Mouse (Mus musculus) hindbrain, embryonic 14.5 days (tissue): Measurements from ENCODE around the gene Nckap5. TPM values are rescaled to one million over a fixed set of nuclear protein-coding genes. Genes with fewer than 3 reads are reported as not detected.

ENCODE experiments used
- ATAC-seq: fragments of 200-750 bp; cut with Nextera tagmentation; 2 replicates; pipeline ENCODE4 v1.8.0; 2017; ENCODE audit warnings: moderate number of reproducible peaks, mild to moderate bottlenecking, moderate TSS enrichment, moderate library complexity; ENCODE audit not compliant: low FRiP score
- DNase-seq: peaks from one replicate; pipeline ENCODE4 v3.0.0-alpha.2; 2015; ENCODE audit warnings: low spot score
- H3K27ac ChIP-seq: fragments of 300-500 bp; sonication (generic); 2 replicates; pipeline ENCODE4 v1.5.1; 2014; ENCODE audit warnings: mild to moderate bottlenecking, moderate library complexity
- H3K27me3 ChIP-seq: fragments of 300-500 bp; sonication (generic); 2 replicates; pipeline ENCODE4 v1.6.1; 2014; ENCODE audit warnings: mild to moderate bottlenecking, low read length, mixed read lengths; ENCODE audit not compliant: control insufficient read depth, insufficient read depth
- H3K36me3 ChIP-seq: fragments of 300-500 bp; sonication (generic); replicated peaks from 2 replicates; pipeline ENCODE4 v1.6.1; 2014; ENCODE audit not compliant: control insufficient read depth, insufficient read depth
- H3K4me1 ChIP-seq: fragments of 300-500 bp; sonication (generic); replicated peaks from 2 replicates; pipeline ENCODE4 v1.6.1; 2014; ENCODE audit warnings: antibody characterized with exemption, low read length, mixed read lengths; ENCODE audit not compliant: control insufficient read depth, insufficient read depth
- H3K4me2 ChIP-seq: fragments of 300-500 bp; sonication (generic); replicated peaks from 2 replicates; pipeline ENCODE4 v1.6.1; 2014; ENCODE audit warnings: mild to moderate bottlenecking, moderate library complexity
- H3K4me3 ChIP-seq: fragments of 300-500 bp; sonication (generic); replicated peaks from 2 replicates; pipeline ENCODE4 v1.5.1; 2014; ENCODE audit warnings: mild to moderate bottlenecking, low read length
- H3K9ac ChIP-seq: fragments of 300-500 bp; sonication (generic); 2 replicates; pipeline ENCODE4 v1.6.1; 2014
- H3K9me3 ChIP-seq: fragments of 300-500 bp; sonication (generic); 2 replicates; pipeline ENCODE4 v1.6.1; 2016; ENCODE audit warnings: low read length; ENCODE audit not compliant: control insufficient read depth
- WGBS: fragments of 180-500 bp; shearing (Covaris S2); extraction: QIAGEN DNeasy Blood & Tissue Kit; methylation state at CpG from one replicate; pipeline ENCODE4 v1.1.7; 2014; 5-methylcytosine and 5-hydroxymethylcytosine counted together
- polyA plus RNA-seq: library from polyadenylated mRNA; unstranded; fragments of >200 nt; fragmentation: Nextera tagmentation; extraction: Ambion mirVana; gene quantifications from 2 replicates; pipeline ENCODE4 v1.2.1, GENCODE M21; 2014

Gene Nckap5
- polyA plus RNA-seq: 12.5 and 14.1 TPM in 2 replicates

- 1% methylated on average over 35 of the region's 35 CpGs for WGBS
- Histone ChIP-seq H3K4me2 (peak within 1 kb of the TSS; percentile 66), H3K27me3 (peaks cover 33% of the 10 kb centered on the region; the same call in 1 of the 2 replicates), H3K9me3 (no peaks in the 10 kb centered on the region), H3K9ac (peak within 1 kb of the TSS; percentile 42), H3K4me3 (peak within 1 kb of the TSS; percentile 31), H3K36me3 (no peaks in the 10 kb centered on the region), H3K4me1 (peaks cover 19% of the 10 kb centered on the region), H3K27ac (peak within 1 kb of the TSS; percentile 85)
- DNase-seq (peak; percentile 79), ATAC-seq (peak; percentile 84)
Measured at GRCm38 (mm10) chr1:126830031-126830927, at the start of gene Nckap5. Nckap5 (minus strand) TSS chr1:126830799.

DNA sequence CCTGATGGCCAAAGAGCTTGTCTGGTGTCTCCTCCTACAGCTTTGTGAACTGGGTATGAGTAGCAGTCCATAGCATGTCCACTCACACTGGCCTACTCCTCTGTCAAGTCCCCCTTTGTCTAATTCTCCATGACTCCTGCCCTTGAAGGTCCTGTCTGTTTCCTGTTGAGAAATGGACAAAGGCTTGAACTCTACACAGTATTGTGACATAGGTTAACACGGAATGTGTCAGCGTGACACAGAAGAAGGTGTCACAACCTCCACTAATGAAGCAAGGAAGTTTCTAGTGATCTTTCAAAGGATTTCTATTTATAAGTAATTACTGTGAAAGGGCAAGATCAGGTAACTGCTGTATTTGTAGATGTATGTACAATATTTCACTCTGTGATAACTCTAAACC is 46.9 kb upstream of the Nckap5 start:
- no peak for DNase-seq
- H3K27me3 ChIP-seq: no peaks in the 10 kb centered on the region
- H3K4me1 ChIP-seq: no peaks in the 10 kb centered on the region
- H3K9me3 ChIP-seq: no peaks in the 10 kb centered on the region
- H3K36me3 ChIP-seq: no peaks in the 10 kb centered on the region
- WGBS: 93% methylated on average over 2 of the region's 2 CpGs
- no peak overlapping the region for H3K4me2 ChIP-seq
- H3K27ac ChIP-seq: no peak overlapping the region
- ATAC-seq: no peak
- no peak overlapping the region for H3K4me3 ChIP-seq
- H3K9ac ChIP-seq: no peak overlapping the region

GRCm38 (mm10) chr1:126868372-126868771 is 37.8 kb upstream of the Nckap5 start:
- Histone ChIP-seq H3K9me3 (no peaks in the 10 kb centered on the region), H3K27me3 (no peaks in the 10 kb centered on the region), H3K9ac (no peak overlapping the region), H3K36me3 (no peaks in the 10 kb centered on the region), H3K4me3 (no peak overlapping the region), H3K4me2 (no peak overlapping the region), H3K4me1 (no peaks in the 10 kb centered on the region), H3K27ac (no peak overlapping the region)
- 94% methylated on average over 9 of the region's 9 CpGs for WGBS
- no peak for ATAC-seq
- DNase-seq: no peak

- Histone ChIP-seq H3K4me3 (no peak overlapping the region), H3K27ac (no peak overlapping the region), H3K4me1 (no peaks in the 10 kb centered on the region), H3K9me3 (no peaks in the 10 kb centered on the region), H3K9ac (no peak overlapping the region), H3K36me3 (no peaks in the 10 kb centered on the region), H3K4me2 (no peak overlapping the region), H3K27me3 (no peaks in the 10 kb centered on the region)
- DNase-seq (no peak), ATAC-seq (no peak)
- WGBS: 80% methylated on average over 5 of the region's 5 CpGs
Measured at GRCm38 (mm10) chr1:126867912-126868311, 37.3 kb upstream of the Nckap5 start.

GRCm38 (mm10) chr1:126865591-126866086 is 35.0 kb upstream of the Nckap5 start:
- H3K4me3 ChIP-seq: no peak overlapping the region
- DNase-seq (peak; percentile 55), ATAC-seq (peak; percentile 86)
- 3% methylated on average over 7 of the region's 7 CpGs for WGBS
- no peaks in the 10 kb centered on the region for H3K27me3 ChIP-seq
- H3K4me2 ChIP-seq: no peak overlapping the region
- H3K4me1 ChIP-seq: no peaks in the 10 kb centered on the region
- H3K9me3 ChIP-seq: no peaks in the 10 kb centered on the region
- no peak overlapping the region for H3K9ac ChIP-seq
- H3K36me3 ChIP-seq: no peaks in the 10 kb centered on the region
- H3K27ac ChIP-seq: peak overlapping the region; percentile 15; the same call in 1 of the 2 replicates

- Histone ChIP-seq H3K27ac (no peak overlapping the region), H3K9me3 (no peaks in the 10 kb centered on the region), H3K4me3 (no peak overlapping the region), H3K4me2 (no peak overlapping the region), H3K9ac (no peak overlapping the region), H3K36me3 (no peaks in the 10 kb centered on the region), H3K27me3 (no peaks in the 10 kb centered on the region), H3K4me1 (no peaks in the 10 kb centered on the region)
- no peak for DNase-seq
- ATAC-seq: no peak
- 20% methylated on average over 3 of the region's 3 CpGs for WGBS
Measured at GRCm38 (mm10) chr1:126861816-126862215, 31.2 kb upstream of the Nckap5 start.

DNA sequence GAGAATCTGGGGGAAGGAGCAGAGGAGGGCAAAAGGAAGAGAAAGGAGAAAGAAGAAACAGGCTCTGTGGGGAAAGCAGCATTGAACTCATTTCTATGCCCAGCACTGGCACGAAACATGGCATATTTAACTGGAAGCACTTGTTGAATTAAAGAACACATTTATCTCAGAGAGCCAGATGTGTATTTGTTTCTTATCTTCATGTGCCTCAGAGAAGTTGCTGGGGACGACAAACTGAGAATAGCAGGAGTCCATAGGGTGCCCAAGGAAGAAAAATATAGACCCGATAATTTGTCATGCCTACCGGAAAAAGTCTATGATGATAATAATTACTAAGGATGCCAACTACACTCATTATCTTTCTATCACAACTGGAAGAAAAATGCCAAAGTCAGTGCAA is 29.9 kb upstream of the Nckap5 start:
- Histone ChIP-seq H3K9ac (no peak overlapping the region), H3K4me1 (no peaks in the 10 kb centered on the region), H3K4me2 (no peak overlapping the region), H3K27me3 (no peaks in the 10 kb centered on the region), H3K9me3 (no peaks in the 10 kb centered on the region), H3K27ac (no peak overlapping the region), H3K36me3 (no peaks in the 10 kb centered on the region), H3K4me3 (no peak overlapping the region)
- DNase-seq: no peak
- 95% methylated on average over 4 of the region's 4 CpGs for WGBS
- ATAC-seq: no peak

DNA sequence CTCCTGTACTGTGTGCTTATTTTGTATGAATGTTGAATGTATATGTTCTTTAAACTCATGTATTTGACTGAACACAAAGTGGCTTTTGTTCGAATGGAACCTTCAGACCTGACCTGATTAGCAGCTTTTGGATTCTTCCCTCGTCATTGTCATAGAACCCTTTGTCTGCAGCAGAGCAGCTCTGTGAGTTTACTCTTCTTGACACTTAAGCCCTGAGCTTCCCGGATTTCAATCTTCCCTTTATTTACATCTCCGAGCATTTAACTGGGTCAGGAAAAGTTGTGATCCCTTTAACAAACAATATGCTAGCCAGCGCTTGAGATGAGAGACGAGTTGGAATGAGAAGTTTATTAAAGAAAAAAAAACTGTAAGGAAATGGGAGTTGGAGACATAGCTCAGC is 18.9 kb upstream of the Nckap5 start:
- Histone ChIP-seq H3K36me3 (no peaks in the 10 kb centered on the region), H3K9ac (no peak overlapping the region), H3K27me3 (no peaks in the 10 kb centered on the region), H3K9me3 (no peaks in the 10 kb centered on the region), H3K4me1 (no peaks in the 10 kb centered on the region), H3K4me2 (no peak overlapping the region), H3K27ac (no peak overlapping the region), H3K4me3 (no peak overlapping the region)
- no peak for ATAC-seq
- WGBS: 51% methylated on average over 6 of the region's 6 CpGs
- no peak for DNase-seq

GRCm38 (mm10) chr1:126846317-126846716 is 15.7 kb upstream of the Nckap5 start:
- DNase-seq: no peak
- Histone ChIP-seq H3K4me1 (no peaks in the 10 kb centered on the region), H3K9ac (no peak overlapping the region), H3K27ac (no peak overlapping the region), H3K27me3 (no peaks in the 10 kb centered on the region), H3K36me3 (no peaks in the 10 kb centered on the region), H3K4me2 (no peak overlapping the region), H3K9me3 (no peaks in the 10 kb centered on the region), H3K4me3 (no peak overlapping the region)
- no peak for ATAC-seq
- WGBS: 73% methylated on average over 4 of the region's 4 CpGs
